Mouse (Mus musculus) hindbrain, embryonic 13.5 days (tissue): ENCODE results near the gene Hint3. TPM values are rescaled to one million over a fixed set of nuclear protein-coding genes. Genes with fewer than 3 reads are reported as not detected.
"Not testable (repeated sequence)": the region's sequence is repeated elsewhere in the genome, so short reads cannot be mapped to it uniquely, and the experiment has no call there.

Experiments used
- ATAC-seq: fragments of 200-750 bp; cut with Nextera tagmentation; 2 replicates; pipeline ENCODE4 v1.8.0; 2017; ENCODE audit warnings: moderate TSS enrichment; ENCODE audit not compliant: low FRiP score
- H3K27ac ChIP-seq: fragments of 300-500 bp; sonication (generic); 2 replicates; pipeline ENCODE4 v1.5.1; 2015; ENCODE audit warnings: inconsistent platforms, mild to moderate bottlenecking, moderate library complexity
- H3K27me3 ChIP-seq: fragments of 300-500 bp; sonication (generic); 2 replicates; pipeline ENCODE4 v1.6.1; 2015; ENCODE audit warnings: mild to moderate bottlenecking, inconsistent platforms
- H3K36me3 ChIP-seq: fragments of 300-500 bp; sonication (generic); 2 replicates; pipeline ENCODE4 v1.6.1; 2015; ENCODE audit warnings: mild to moderate bottlenecking, inconsistent platforms
- H3K4me1 ChIP-seq: fragments of 300-500 bp; sonication (generic); replicated peaks from 2 replicates; pipeline ENCODE4 v1.6.1; 2015; ENCODE audit warnings: inconsistent platforms
- H3K4me2 ChIP-seq: fragments of 300-500 bp; sonication (generic); 2 replicates; pipeline ENCODE4 v1.6.1; 2015; ENCODE audit warnings: inconsistent platforms, mild to moderate bottlenecking, moderate library complexity
- H3K4me3 ChIP-seq: fragments of 300-500 bp; sonication (generic); 2 replicates; pipeline ENCODE4 v1.5.1; 2015; ENCODE audit warnings: mild to moderate bottlenecking, inconsistent platforms
- H3K9ac ChIP-seq: fragments of 300-500 bp; sonication (generic); 2 replicates; pipeline ENCODE4 v1.6.1; 2015; ENCODE audit warnings: mild to moderate bottlenecking, inconsistent platforms
- H3K9me3 ChIP-seq: fragments of 300-500 bp; sonication (generic); 2 replicates; pipeline ENCODE4 v1.6.1; 2016; ENCODE audit warnings: inconsistent platforms
- WGBS: fragments of 180-500 bp; shearing (Covaris S2); methylation state at CpG from one replicate; pipeline ENCODE4 v1.1.7; 2015; 5-methylcytosine and 5-hydroxymethylcytosine counted together
- polyA plus RNA-seq: library from polyadenylated mRNA; unstranded; fragments of >200 nt; fragmentation: Nextera tagmentation; extraction: Ambion mirVana; gene quantifications from 2 replicates; pipeline ENCODE4 v1.2.1, GENCODE M21; 2015

The Hint3 gene
- polyA plus RNA-seq, result 19.1 and 21.5 TPM in 2 replicates

GRCm38 (mm10) chr10:30629513-30629912 lies at the start of gene Hint3:
Gene Hint3, minus strand, starts transcription at chr10:30629632.
- no peak for ATAC-seq
- H3K36me3 ChIP-seq, result no peaks in the 10 kb centered on the region
- H3K9ac ChIP-seq, result no peak within 1 kb of the TSS
- H3K4me2 ChIP-seq, result no peak within 1 kb of the TSS
- H3K4me3 ChIP-seq, result no peak within 1 kb of the TSS
- H3K27me3 ChIP-seq, result no peaks in the 10 kb centered on the region
- H3K4me1 ChIP-seq, result no peaks in the 10 kb centered on the region
- H3K9me3 ChIP-seq, result no peaks in the 10 kb centered on the region
- H3K27ac ChIP-seq, result no peak within 1 kb of the TSS
- 95% methylated on average over 3 of the region's 3 CpGs for WGBS

DNA sequence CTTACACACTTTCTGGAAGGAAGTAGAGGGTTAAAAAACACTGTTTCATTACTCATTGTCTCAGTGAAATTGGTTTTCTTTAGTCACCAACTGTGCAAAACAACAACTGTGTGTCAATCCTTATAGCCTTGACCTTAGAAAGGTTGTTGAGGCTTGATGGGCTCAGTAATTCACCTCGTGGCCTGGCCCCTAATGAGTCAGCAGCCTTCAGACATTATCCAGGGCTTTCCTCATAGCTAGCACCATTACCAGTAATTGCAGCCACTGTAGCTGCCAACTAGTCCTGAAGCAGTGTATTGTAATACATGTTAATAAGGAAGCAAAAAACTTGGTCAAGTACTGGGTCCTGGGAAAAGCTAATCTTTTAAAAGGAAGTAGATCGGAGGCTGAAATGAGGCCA lies 48.6 kb upstream of the Hint3 start:
- no peak overlapping the region for H3K9ac ChIP-seq
- WGBS, result 78% methylated on average over 2 of the region's 2 CpGs
- no peak overlapping the region for H3K4me2 ChIP-seq
- H3K27ac ChIP-seq, result no peak overlapping the region
- ATAC-seq, result no peak
- H3K4me1 ChIP-seq, result no peaks in the 10 kb centered on the region
- no peaks in the 10 kb centered on the region for H3K27me3 ChIP-seq
- no peaks in the 10 kb centered on the region for H3K9me3 ChIP-seq
- H3K4me3 ChIP-seq, result no peak overlapping the region
- H3K36me3 ChIP-seq, result no peaks in the 10 kb centered on the region

DNA sequence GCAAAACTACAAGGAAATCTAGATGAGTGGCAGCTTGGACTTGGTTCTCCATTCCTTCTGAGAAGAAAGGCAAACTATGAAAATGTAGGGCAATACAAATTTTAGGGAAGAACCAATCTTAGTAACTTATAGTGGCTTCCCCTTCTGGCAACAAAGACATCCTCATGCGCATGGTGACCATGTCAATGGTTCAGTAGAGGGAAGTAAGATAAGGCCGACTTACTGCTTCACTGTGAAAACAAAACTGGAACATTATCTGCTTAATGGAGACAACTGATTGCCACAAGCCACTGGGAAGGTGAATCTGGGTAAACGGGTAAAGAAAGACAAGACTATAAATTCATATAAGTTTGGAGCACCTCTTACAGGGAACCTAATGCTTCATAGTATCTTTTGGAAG lies 45.4 kb upstream of the Hint3 start:
- no peaks in the 10 kb centered on the region for H3K27me3 ChIP-seq
- no peak overlapping the region for H3K27ac ChIP-seq
- H3K9me3 ChIP-seq, result no peaks in the 10 kb centered on the region
- H3K4me1 ChIP-seq, result no peaks in the 10 kb centered on the region
- peaks cover 12% of the 10 kb centered on the region for H3K36me3 ChIP-seq
- H3K4me2 ChIP-seq, result no peak overlapping the region
- no peak overlapping the region for H3K9ac ChIP-seq
- WGBS, result 92% methylated on average over 3 of the region's 3 CpGs
- no peak for ATAC-seq
- H3K4me3 ChIP-seq, result no peak overlapping the region

DNA sequence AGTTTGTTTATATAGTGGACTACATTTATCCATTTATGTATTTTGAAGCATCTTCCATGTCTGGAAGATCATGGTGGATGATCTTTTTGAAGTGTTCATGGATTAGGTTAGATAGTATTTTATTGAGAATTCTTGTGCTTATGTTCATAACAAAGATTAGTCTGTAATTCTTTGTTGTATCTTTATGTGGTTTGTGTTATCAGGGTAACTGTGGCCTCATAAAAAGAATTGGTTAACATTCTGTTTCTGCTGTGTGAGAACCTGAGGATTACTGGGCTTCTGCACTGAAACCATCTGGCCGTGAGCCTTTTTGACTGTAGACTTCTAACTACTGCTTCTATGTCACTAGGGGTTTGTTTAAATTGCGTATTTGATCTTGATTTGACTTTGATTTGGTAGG lies 37.1 kb upstream of the Hint3 start:
- H3K27me3 ChIP-seq, result no peaks in the 10 kb centered on the region
- peaks cover 17% of the 10 kb centered on the region for H3K36me3 ChIP-seq
- no peaks in the 10 kb centered on the region for H3K9me3 ChIP-seq
- H3K4me2 ChIP-seq, result no peak overlapping the region
- no peak overlapping the region for H3K9ac ChIP-seq
- H3K27ac ChIP-seq, result no peak overlapping the region
- no peak for ATAC-seq
- H3K4me1 ChIP-seq, result no peaks in the 10 kb centered on the region
- no peak overlapping the region for H3K4me3 ChIP-seq
- WGBS, result 95% methylated on average over 2 of the region's 2 CpGs

DNA sequence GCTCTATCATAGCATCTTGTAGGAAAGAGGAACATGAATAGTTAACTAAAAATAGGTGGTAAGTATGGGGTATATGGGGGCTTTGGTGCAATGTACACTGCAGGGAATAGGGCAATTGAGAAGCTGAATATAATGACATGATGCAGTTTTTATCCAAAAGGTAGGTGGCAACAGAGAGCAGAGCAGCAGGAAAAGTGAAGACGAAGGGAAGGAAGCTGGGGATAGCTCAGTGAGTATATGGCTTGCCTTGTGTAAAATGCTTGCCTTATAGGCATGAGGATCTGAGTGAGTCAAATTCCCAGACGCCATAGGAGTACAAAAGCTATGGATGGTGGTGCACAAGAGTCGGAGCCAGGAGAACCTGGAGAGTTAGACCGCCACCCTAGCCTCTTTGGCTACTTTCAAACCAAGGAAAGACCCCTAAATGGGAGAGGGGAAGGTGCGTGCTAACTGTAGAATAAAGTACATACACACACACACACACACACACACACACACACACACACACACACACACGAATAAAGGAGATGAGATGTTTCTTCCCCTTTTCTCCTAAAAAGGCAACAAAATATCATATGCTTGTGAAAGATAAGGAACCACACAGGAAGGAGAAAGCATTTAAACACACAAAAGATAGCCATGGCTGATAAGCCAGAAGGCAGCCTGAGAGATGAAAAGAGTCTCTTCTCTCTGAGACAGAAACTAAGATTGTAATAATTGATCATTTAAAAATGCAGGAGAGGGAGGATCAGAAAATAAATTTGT lies 31.3 kb upstream of the Hint3 start:
- WGBS, result 91% methylated on average over 6 of the region's 6 CpGs
- Histone ChIP-seq H3K4me1 (no peaks in the 10 kb centered on the region), H3K9me3 (no peaks in the 10 kb centered on the region)

DNA sequence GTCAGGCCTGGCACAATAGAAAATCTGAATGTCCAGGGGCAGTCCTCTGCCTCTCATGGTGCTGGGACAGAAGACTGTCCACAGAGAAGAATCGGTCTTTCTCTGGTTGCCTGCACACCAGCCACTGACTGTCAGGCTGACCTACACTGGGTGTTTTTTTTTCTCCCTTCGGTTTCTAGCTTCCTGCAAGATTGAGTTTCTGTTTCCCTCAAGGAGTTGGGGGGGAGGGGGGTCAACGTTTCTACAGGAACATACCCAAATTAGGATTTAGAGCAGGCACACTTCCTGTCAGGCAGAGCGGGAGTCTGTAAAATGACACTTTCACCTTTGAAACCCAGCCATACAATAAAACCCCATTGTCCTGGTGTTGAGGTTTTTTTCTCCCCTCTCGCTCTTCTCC lies 26.2 kb upstream of the Hint3 start:
- 15% methylated on average over 5 of the region's 5 CpGs for WGBS
- no peaks in the 10 kb centered on the region for H3K4me1 ChIP-seq
- no peak for ATAC-seq
- no peak overlapping the region for H3K27ac ChIP-seq
- H3K4me3 ChIP-seq, result no peak overlapping the region
- H3K4me2 ChIP-seq, result peak overlapping the region; percentile 35; the same call in 1 of the 2 replicates
- no peak overlapping the region for H3K9ac ChIP-seq
- no peaks in the 10 kb centered on the region for H3K9me3 ChIP-seq
- H3K36me3 ChIP-seq, result peaks cover 39% of the 10 kb centered on the region
- H3K27me3 ChIP-seq, result no peaks in the 10 kb centered on the region

More for the DNA sequence above, 31.3 kb upstream of the Hint3 start:
- ATAC-seq, result no peak
- H3K27me3 ChIP-seq, result no peaks in the 10 kb centered on the region
- no peak overlapping the region for H3K4me2 ChIP-seq
- H3K27ac ChIP-seq, result no peak overlapping the region
- no peak overlapping the region for H3K9ac ChIP-seq
- no peak overlapping the region for H3K4me3 ChIP-seq
- H3K36me3 ChIP-seq, result peaks cover 34% of the 10 kb centered on the region

DNA sequence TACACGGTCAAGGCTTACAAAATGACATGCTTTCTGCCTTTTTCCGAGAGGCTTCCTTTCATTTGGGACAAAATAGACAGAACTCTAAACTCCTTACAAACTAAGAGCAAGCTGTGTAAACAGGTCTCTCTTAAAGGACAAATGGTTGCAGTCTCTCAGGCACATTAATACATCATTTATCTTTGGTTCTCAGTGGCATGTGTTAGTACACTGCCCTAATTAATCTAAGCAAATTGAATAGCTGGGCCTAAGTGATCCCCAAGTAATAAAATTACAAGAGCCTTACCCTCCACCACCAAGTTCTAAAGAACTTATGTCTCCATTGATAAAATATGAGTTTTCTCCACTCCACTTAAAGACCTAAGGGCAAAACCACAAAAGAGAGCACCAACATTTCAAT lies 18.2 kb upstream of the Hint3 start:
- H3K4me3 ChIP-seq, result no peak overlapping the region
- no peak overlapping the region for H3K4me2 ChIP-seq
- 45% methylated on average over 2 of the region's 2 CpGs for WGBS
- no peaks in the 10 kb centered on the region for H3K9me3 ChIP-seq
- H3K4me1 ChIP-seq, result no peaks in the 10 kb centered on the region
- H3K27me3 ChIP-seq, result no peaks in the 10 kb centered on the region
- H3K9ac ChIP-seq, result no peak overlapping the region
- H3K36me3 ChIP-seq, result peaks cover 12% of the 10 kb centered on the region
- ATAC-seq, result no peak
- H3K27ac ChIP-seq, result no peak overlapping the region

GRCm38 (mm10) chr10:30638216-30638615 lies 8.8 kb upstream of the Hint3 start:
- Histone ChIP-seq H3K9ac (no peak overlapping the region), H3K9me3 (no peaks in the 10 kb centered on the region), H3K4me1 (no peaks in the 10 kb centered on the region), H3K4me2 (no peak overlapping the region), H3K27me3 (no peaks in the 10 kb centered on the region), H3K27ac (no peak overlapping the region), H3K36me3 (no peaks in the 10 kb centered on the region), H3K4me3 (no peak overlapping the region)
- ATAC-seq, result no peak
- WGBS, result 84% methylated on average over 3 of the region's 3 CpGs

GRCm38 (mm10) chr10:30636474-30637154 lies 7.2 kb upstream of the Hint3 start:
- H3K9me3 ChIP-seq, H3K27ac ChIP-seq, H3K36me3 ChIP-seq, H3K4me1 ChIP-seq, H3K4me3 ChIP-seq, H3K27me3 ChIP-seq, ATAC-seq, H3K4me2 ChIP-seq, H3K9ac ChIP-seq: not testable (repeated sequence)
- WGBS, result 79% methylated on average over 1 of the region's 1 CpGs

DNA sequence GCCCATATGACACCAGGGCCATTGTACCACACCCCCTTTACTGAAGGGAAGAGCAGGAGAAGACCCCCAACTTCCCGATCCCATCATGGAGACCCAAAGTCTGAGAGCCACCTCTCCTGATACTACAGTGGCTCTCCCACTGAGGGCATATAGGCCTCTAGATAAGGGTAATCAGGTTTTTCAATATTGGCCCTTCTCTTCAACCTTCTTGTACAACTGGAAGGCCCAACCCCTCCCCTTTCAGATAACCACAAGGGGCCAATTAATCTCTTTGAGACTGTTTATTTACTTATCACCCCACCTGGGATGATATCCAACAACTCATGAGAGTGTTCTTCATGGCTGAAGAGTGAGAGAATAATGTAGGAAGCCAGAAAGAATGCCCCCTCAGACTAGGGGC lies 3.3 kb upstream of the Hint3 start:
- ATAC-seq, result no peak
- Histone ChIP-seq H3K4me2 (no peak overlapping the region), H3K4me1 (no peaks in the 10 kb centered on the region), H3K9ac (no peak overlapping the region), H3K27me3 (no peaks in the 10 kb centered on the region), H3K36me3 (no peaks in the 10 kb centered on the region), H3K27ac (no peak overlapping the region), H3K9me3 (no peaks in the 10 kb centered on the region), H3K4me3 (no peak overlapping the region)
- WGBS, result 100% methylated on average over 1 of the region's 1 CpGs

DNA sequence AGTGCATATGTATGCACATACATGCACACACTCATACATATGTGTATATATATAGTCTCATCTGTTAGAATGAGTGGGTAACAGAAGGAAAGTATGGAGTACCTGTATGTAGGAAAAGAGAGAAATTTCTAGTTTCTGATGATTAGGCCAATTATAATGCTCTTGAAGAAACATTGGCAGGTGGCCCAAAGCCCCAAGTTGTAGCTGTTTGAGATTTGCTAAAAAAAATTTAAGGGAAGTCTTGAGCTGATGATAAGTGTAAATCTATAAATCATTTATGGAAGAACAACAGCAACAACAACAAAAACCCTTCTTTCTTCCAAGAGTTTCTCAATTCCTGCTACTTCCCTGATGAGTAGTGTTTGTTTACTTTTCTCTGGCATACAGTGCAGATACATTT lies 545 bp upstream of the Hint3 start:
- H3K27ac ChIP-seq, result no peak overlapping the region
- H3K9me3 ChIP-seq, result no peaks in the 10 kb centered on the region
- H3K4me2 ChIP-seq, result no peak overlapping the region
- no peak overlapping the region for H3K4me3 ChIP-seq
- H3K27me3 ChIP-seq, result no peaks in the 10 kb centered on the region
- no peak for ATAC-seq
- no peak overlapping the region for H3K9ac ChIP-seq
- H3K36me3 ChIP-seq, result no peaks in the 10 kb centered on the region
- H3K4me1 ChIP-seq, result no peaks in the 10 kb centered on the region

GRCm38 (mm10) chr10:30628444-30628843 lies 988 bp downstream of the Hint3 start:
- not testable (repeated sequence) for ATAC-seq, H3K4me2 ChIP-seq, H3K4me3 ChIP-seq, H3K36me3 ChIP-seq, H3K27me3 ChIP-seq, H3K9me3 ChIP-seq, H3K27ac ChIP-seq, H3K4me1 ChIP-seq, H3K9ac ChIP-seq
- WGBS, result 93% methylated on average over 11 of the region's 11 CpGs

- H3K9ac ChIP-seq, result no peak overlapping the region
- no peaks in the 10 kb centered on the region for H3K27me3 ChIP-seq
- ATAC-seq, result no peak
- no peak overlapping the region for H3K27ac ChIP-seq
- H3K4me3 ChIP-seq, result no peak overlapping the region
- no peaks in the 10 kb centered on the region for H3K9me3 ChIP-seq
- H3K4me2 ChIP-seq, result no peak overlapping the region
- no peaks in the 10 kb centered on the region for H3K36me3 ChIP-seq
- H3K4me1 ChIP-seq, result 0 out of 2 replicates have a peak, but pooled peaks cover 4% of the 10 kb centered on the region
- 45% methylated on average over 1 of the region's 1 CpGs for WGBS
These were observed 1.9 kb downstream of the Hint3 start for GRCm38 (mm10) chr10:30627548-30627947.
